Mouse (Mus musculus) CH12.LX (cell line): ENCODE results near the gene Sepsecs.

ENCODE experiments used
- MAFK ChIP-seq: IDR thresholded peaks from 2 replicates; pipeline ENCODE4 v1.6.1; 2011; ENCODE audit warnings: low read length, improper control_type of control experiment; ENCODE audit not compliant: insufficient replicate concordance
- MYC ChIP-seq: IDR thresholded peaks from 2 replicates; pipeline ENCODE4 v1.6.1; 2011; ENCODE audit warnings: low read depth, mild to moderate bottlenecking, improper control_type of control experiment, low read length

GRCm38 (mm10) chr5:52634017-52634416 lies 35.5 kb downstream of the Sepsecs start:
- no peak for TF ChIP-seq MAFK
- no peak for TF ChIP-seq MYC
